Mouse (Mus musculus): ENCODE measurements around the gene D2hgdh.

- no peak for TF ChIP-seq CTCF (conservative IDR thresholded peaks at IDR 0.05; ENCODE audit: insufficient read depth, insufficient read length, low read depth, low read length)
- TF ChIP-seq POLR2A (IDR thresholded peaks at IDR 0.05; ENCODE audit: low read depth, low read length): no peak
Measured at GRCm38 (mm10) chr1:93836532-93836913, 11.8 kb downstream of the D2hgdh start.
